In the genomic region with DNA sequence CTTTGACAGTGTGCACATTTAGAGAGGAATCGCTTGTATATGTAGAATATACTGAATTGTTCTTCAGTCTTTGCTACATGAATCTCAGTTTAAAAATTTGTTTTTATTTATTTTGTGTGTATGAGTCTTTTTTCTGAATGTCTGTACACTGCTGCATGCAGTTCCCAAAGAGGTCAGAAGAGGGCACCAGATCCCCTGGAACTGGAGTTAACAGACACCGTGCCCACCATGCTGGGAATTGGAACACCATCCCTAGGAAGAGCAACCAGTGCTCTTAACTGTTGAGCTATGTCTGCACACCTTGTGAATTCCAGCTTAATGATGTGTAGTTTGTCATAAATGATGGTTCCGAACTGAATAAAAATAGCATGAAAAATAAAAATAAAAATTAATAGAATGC, we compare ENCODE assay signal across 9 mouse cellular contexts. TPM values are rescaled to one million over a fixed set of nuclear protein-coding genes. Genes with fewer than 3 reads are reported as not detected.
DNase-seq lines count a peak whose midpoint lies in the region; ATAC-seq and TF ChIP-seq lines count a peak whose summit lies in the region.
"Had no signal": no experiment of that assay in that cellular context is flagged by ENCODE, and none has a peak within 500 bp of the region (broad histone marks: within the 10 kb centered on the region; RNA-seq: fewer than 3 reads in every experiment).

No protein-coding gene starts in this region.

- in situ Hi-C loops in Patski (cut with MboI; ENCODE audit: low pct_unique_long_range_greater_than_20kb) = loop anchor here (25.0 kb wide), 2 partner anchors 954 to 1129 kb away; no protein-coding TSS in a partner anchor

- TF ChIP-seq CTCF in intestine, postnatal 0 days (IDR thresholded peaks at IDR 0.05; ENCODE audit: low read depth) = peak; percentile 82
- peak; percentile 80 for TF ChIP-seq CTCF in Patski (IDR thresholded peaks at IDR 0.05)

- peaks cover 44% of the 10 kb centered on the region for H3K36me3 ChIP-seq in intestine, postnatal 0 days (ENCODE audit: control insufficient read depth, insufficient read depth)
- H3K36me3 ChIP-seq in intestine, embryonic 15.5 days = peaks cover 5% of the 10 kb centered on the region; the same call in 1 of the 2 replicates
- H3K36me3 ChIP-seq in limb, embryonic 11.5 days (ENCODE audit: control insufficient read depth, insufficient read depth, low read length) = no peaks in the 10 kb centered on the region

- no peaks in the 10 kb centered on the region for H3K9me3 ChIP-seq in intestine, postnatal 0 days (ENCODE audit: control insufficient read depth)
- no peaks in the 10 kb centered on the region for H3K9me3 ChIP-seq in intestine, embryonic 15.5 days
- no peaks in the 10 kb centered on the region for H3K9me3 ChIP-seq in limb, embryonic 11.5 days (ENCODE audit: control insufficient read depth, low read length)
- H3K9me3 ChIP-seq: limb, embryonic 15.5 days had no signal

- CTCF ChIA-PET in Patski (lab: Charles Lee) = interaction anchor here (0.7 kb wide), 1 partner anchor 12 kb away, joined by 3 read pairs; no protein-coding TSS in a partner anchor

- POLR2A ChIA-PET in Patski (lab: Charles Lee) = no interaction called here

- H3K4me2 ChIP-seq in intestine, postnatal 0 days (replicated peaks; ENCODE audit: low read depth) = no peak overlapping the region
- no peak overlapping the region for H3K4me2 ChIP-seq in intestine, embryonic 15.5 days (replicated peaks)
- no peak overlapping the region for H3K4me2 ChIP-seq in limb, embryonic 11.5 days (ENCODE audit: low read depth, severe bottlenecking)
- H3K4me2 ChIP-seq: limb, embryonic 15.5 days had no signal

- no peak overlapping the region for H3K4me3 ChIP-seq in intestine, postnatal 0 days (ENCODE audit: low read depth, low read length)
- H3K4me3 ChIP-seq in intestine, embryonic 15.5 days (replicated peaks) = no peak overlapping the region
- H3K4me3 ChIP-seq in limb, embryonic 11.5 days (ENCODE audit: low read depth, low read length) = no peak overlapping the region
- H3K4me3 ChIP-seq: limb, embryonic 15.5 days had no signal

- ATAC-seq in intestine, postnatal 0 days = no peak
- ATAC-seq in intestine, embryonic 15.5 days = no peak
- ATAC-seq in Patski = no peak
- no peak for ATAC-seq in limb, embryonic 11.5 days (ENCODE audit: insufficient number of reproducible peaks, low FRiP score, low TSS enrichment, low read depth)

- H3K9ac ChIP-seq in intestine, postnatal 0 days (ENCODE audit: low read depth, low read length) = no peak overlapping the region
- H3K9ac ChIP-seq in intestine, embryonic 15.5 days = no peak overlapping the region
- no peak overlapping the region for H3K9ac ChIP-seq in limb, embryonic 11.5 days (ENCODE audit: low read length)
- H3K9ac ChIP-seq: limb, embryonic 15.5 days had no signal

- no peaks in the 10 kb centered on the region for H3K27me3 ChIP-seq in intestine, postnatal 0 days (replicated peaks; ENCODE audit: control insufficient read depth, insufficient read depth, low read length)
- H3K27me3 ChIP-seq in intestine, embryonic 15.5 days (replicated peaks) = no peaks in the 10 kb centered on the region
- H3K27me3 ChIP-seq in Patski = no peaks in the 10 kb centered on the region
- H3K27me3 ChIP-seq in limb, embryonic 11.5 days (ENCODE audit: control insufficient read depth, insufficient read depth, low read length) = no peaks in the 10 kb centered on the region
- H3K27me3 ChIP-seq: limb, embryonic 15.5 days had no signal

- H3K4me1 ChIP-seq in intestine, postnatal 0 days (replicated peaks; ENCODE audit: control insufficient read depth, insufficient read depth, low read length) = no peaks in the 10 kb centered on the region
- no peaks in the 10 kb centered on the region for H3K4me1 ChIP-seq in intestine, embryonic 15.5 days (replicated peaks)
- H3K4me1 ChIP-seq in limb, embryonic 11.5 days (ENCODE audit: control insufficient read depth, insufficient read depth, low read length) = no peaks in the 10 kb centered on the region
- H3K4me1 ChIP-seq: limb, embryonic 15.5 days had no signal

- peak; percentile 41 for DNase-seq in CD4-positive helper T cell, adult 2 months (ENCODE audit: low read depth, low spot score)
- DNase-seq in Patski (ENCODE audit: low read depth, low spot score) = no peak
- peak; percentile 76 to 87 for DNase-seq in cerebellum, postnatal 25 days
- DNase-seq in limb, embryonic 11.5 days (ENCODE audit: low spot score) = peak; percentile 80
- peak; percentile 17 to 41 for DNase-seq in spleen, postnatal 14 days (ENCODE audit: low spot score in 2 of 2)
- no peak for DNase-seq in layer of hippocampus, adult 9-10 months (ENCODE audit: low spot score)

- H3K27ac ChIP-seq in intestine, postnatal 0 days (ENCODE audit: low read depth, low read length) = no peak overlapping the region
- no peak overlapping the region for H3K27ac ChIP-seq in intestine, embryonic 15.5 days
- H3K27ac ChIP-seq in limb, embryonic 11.5 days (replicated peaks; ENCODE audit: low read depth, low read length) = no peak overlapping the region
- H3K27ac ChIP-seq: limb, embryonic 15.5 days had no signal

- 78% methylated on average over 3 of the region's 3 CpGs for WGBS in intestine, postnatal 0 days
- WGBS in intestine, embryonic 15.5 days = 67% methylated on average over 3 of the region's 3 CpGs
- WGBS in limb, embryonic 11.5 days = 60% methylated on average over 3 of the region's 3 CpGs

RNA-seq across cellular contexts. Expression of gene Rep15, which starts 24.2 kb away (rescaled TPM):
- 10.4 and 11.7 TPM in 2 replicates for polyA plus RNA-seq in intestine, postnatal 0 days (2015; fragmentation: Nextera tagmentation; extraction: Ambion mirVana)
- 5.7 and 6.7 TPM in 2 replicates for polyA plus RNA-seq in intestine, embryonic 15.5 days (2015; fragmentation: Nextera tagmentation; extraction: Ambion mirVana)
- 2.4 TPM for polyA plus RNA-seq in Patski (2021)
- polyA plus RNA-seq in limb, embryonic 11.5 days (2014; fragmentation: Nextera tagmentation; extraction: Ambion mirVana) = 1.1 and 1.3 TPM in 2 replicates

RNA-seq across cellular contexts. Expression of gene Mrps35, which starts 34.4 kb away (rescaled TPM):
- 89.1 and 97.3 TPM in 2 replicates for polyA plus RNA-seq in intestine, postnatal 0 days (2015; fragmentation: Nextera tagmentation; extraction: Ambion mirVana)
- 149 and 153 TPM in 2 replicates for polyA plus RNA-seq in intestine, embryonic 15.5 days (2015; fragmentation: Nextera tagmentation; extraction: Ambion mirVana)
- polyA plus RNA-seq in Patski (2021) = 109 TPM
- polyA plus RNA-seq in limb, embryonic 11.5 days (2014; fragmentation: Nextera tagmentation; extraction: Ambion mirVana) = 111 and 115 TPM in 2 replicates

RNA-seq across cellular contexts. Expression of gene 1700034J05Rik, which starts 53.9 kb away (rescaled TPM):
- 0.24 TPM in 1 of 2 replicates, not detected in the other for polyA plus RNA-seq in intestine, postnatal 0 days (2015; fragmentation: Nextera tagmentation; extraction: Ambion mirVana)
- polyA plus RNA-seq in intestine, embryonic 15.5 days (2015; fragmentation: Nextera tagmentation; extraction: Ambion mirVana) = 0.10 and 0.21 TPM in 2 replicates
- not detected for polyA plus RNA-seq in Patski (2021)
- 0.14 TPM in 1 of 2 replicates, not detected in the other for polyA plus RNA-seq in limb, embryonic 11.5 days (2014; fragmentation: Nextera tagmentation; extraction: Ambion mirVana)

Comparison
In these comparisons a context has a peak if more than half of its experiments do, and no peak if none do; other contexts are left out.
1. DNase-seq: peak in CD4-positive helper T cell, adult 2 months (single experiment), cerebellum, postnatal 25 days (2 of 2), limb, embryonic 11.5 days (single experiment) and spleen, postnatal 14 days (2 of 2); none in Patski (single experiment) and layer of hippocampus, adult 9-10 months (single experiment).